ENCODE assay signal across 22 mouse cellular contexts in the genomic region with DNA sequence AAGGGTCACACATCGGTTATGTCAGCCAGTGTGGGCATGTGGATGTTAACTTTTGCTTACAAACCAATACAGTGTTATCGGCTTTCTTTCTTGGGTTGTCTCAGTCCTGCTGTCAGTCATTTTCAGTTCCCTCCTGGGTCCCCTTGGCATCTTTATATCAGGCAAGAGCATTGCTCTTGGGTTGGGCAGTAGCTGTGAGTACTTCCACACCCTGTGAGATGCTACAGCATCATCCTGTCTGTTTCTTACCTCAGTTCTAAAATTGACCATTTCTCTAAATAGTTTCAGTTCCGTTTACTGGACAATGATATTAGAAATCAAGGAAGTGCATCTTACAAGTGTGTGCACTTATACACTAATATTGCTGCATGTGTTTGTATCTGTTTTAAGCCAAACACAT.
DNase-seq lines count a peak whose midpoint lies in the region; ATAC-seq and TF ChIP-seq lines count a peak whose summit lies in the region.
"Had no signal": no experiment of that assay in that cellular context is flagged by ENCODE, and none has a peak within 500 bp of the region (broad histone marks: within the 10 kb centered on the region; RNA-seq: fewer than 3 reads in every experiment).

No protein-coding gene starts in this region.

- H3K9me3 ChIP-seq in forebrain, embryonic 14.5 days (replicated peaks; ENCODE audit: control insufficient read depth, low read length), result no peaks in the 10 kb centered on the region
- H3K9me3 ChIP-seq: embryonic facial prominence, embryonic 15.5 days; heart, embryonic 12.5 days; neural tube, embryonic 15.5 days had no signal

- peak overlapping the region; percentile 7 for H3ac ChIP-seq in C2C12 (ENCODE audit: control insufficient read depth, insufficient read length, low read depth)

- H3K4me3 ChIP-seq in C2C12 (ENCODE audit: insufficient read depth, poor library complexity, severe bottlenecking), result no peak overlapping the region
- H3K4me3 ChIP-seq in forebrain, embryonic 14.5 days (ENCODE audit: low read depth, low read length), result no peak overlapping the region
- H3K4me3 ChIP-seq: embryonic facial prominence, embryonic 15.5 days; heart, embryonic 12.5 days; neural tube, embryonic 15.5 days had no signal

- 93% methylated on average over 3 of the region's 3 CpGs for WGBS in forebrain, embryonic 14.5 days

- no peaks in the 10 kb centered on the region for H3K4me1 ChIP-seq in forebrain, embryonic 14.5 days (ENCODE audit: control insufficient read depth, insufficient read depth, low read length)
- H3K4me1 ChIP-seq: heart, embryonic 12.5 days had no signal

- H3K27ac ChIP-seq in forebrain, embryonic 14.5 days (ENCODE audit: low read depth, low read length), result no peak overlapping the region
- H3K27ac ChIP-seq: embryonic facial prominence, embryonic 15.5 days; macrophage; neural tube, embryonic 15.5 days had no signal

- H3K36me3 ChIP-seq in C2C12 (ENCODE audit: control insufficient read depth, insufficient read depth), result no peaks in the 10 kb centered on the region
- H3K36me3 ChIP-seq in forebrain, embryonic 14.5 days (ENCODE audit: control insufficient read depth, insufficient read depth, low read length), result no peaks in the 10 kb centered on the region
- H3K36me3 ChIP-seq: embryonic facial prominence, embryonic 15.5 days; heart, embryonic 12.5 days; neural tube, embryonic 15.5 days had no signal

- no peak for TF ChIP-seq CTCF in C2C12 (IDR thresholded peaks at IDR 0.05; ENCODE audit: control insufficient read depth, insufficient read depth, insufficient read length)

- H3K79me3 ChIP-seq in C2C12 (ENCODE audit: low read depth), result no peaks in the 10 kb centered on the region

- no peak overlapping the region for H3K9ac ChIP-seq in forebrain, embryonic 14.5 days (ENCODE audit: low read length)
- H3K9ac ChIP-seq: embryonic facial prominence, embryonic 15.5 days; heart, embryonic 12.5 days; neural tube, embryonic 15.5 days had no signal

- intact Hi-C loops in heart, postnatal 14 days (cut with DNase I), result no loop called here

- no peak overlapping the region for H3K4me2 ChIP-seq in forebrain, embryonic 14.5 days (ENCODE audit: low read length)
- H3K4me2 ChIP-seq: embryonic facial prominence, embryonic 15.5 days; heart, embryonic 12.5 days; midbrain, embryonic 11.5 days; neural tube, embryonic 15.5 days had no signal

- ATAC-seq in common myeloid progenitor, adult 5-6 weeks (replicated peaks; ENCODE audit: low read depth, poor library complexity, severe bottlenecking), result 0 out of 2 replicates have a peak, but pooled peaks have one; percentile 25
- peak; percentile 96 for ATAC-seq in monocyte, adult 5-6 weeks (replicated peaks; ENCODE audit: insufficient number of reproducible peaks, low FRiP score, low TSS enrichment, poor library complexity, severe bottlenecking)
- no peak for ATAC-seq in forebrain, embryonic 14.5 days
- ATAC-seq: lung, postnatal 0 days had no signal

- DNase-seq in heart, adult 11 months, result peak; percentile 79
- DNase-seq in heart, postnatal 14 days, result no peak
- no peak for DNase-seq in forebrain, embryonic 14.5 days (ENCODE audit: low spot score)
- DNase-seq in frontal cortex, postnatal 25 days (ENCODE audit: low spot score in 2 of 2), result no peak
- DNase-seq: cerebellum, adult 9-10 months; gastrocnemius, postnatal 10 days; heart, adult 18-20 months; heart, postnatal 10 days; kidney, adult 18-20 months; layer of hippocampus, adult 9-11 months; left cerebral cortex, postnatal 4 days; thymus, adult 18-20 months; thymus, postnatal 4 days had no signal

- no peaks in the 10 kb centered on the region for H3K79me2 ChIP-seq in C2C12 (ENCODE audit: control insufficient read depth, insufficient read depth)

- H3K27me3 ChIP-seq in C2C12 (ENCODE audit: control insufficient read depth, insufficient read depth, insufficient read length), result no peaks in the 10 kb centered on the region
- no peaks in the 10 kb centered on the region for H3K27me3 ChIP-seq in forebrain, embryonic 14.5 days (replicated peaks; ENCODE audit: control insufficient read depth, insufficient read depth, low read length)
- H3K27me3 ChIP-seq: embryonic facial prominence, embryonic 15.5 days; heart, embryonic 12.5 days; neural tube, embryonic 15.5 days had no signal

TF ChIP-seq in C2C12, 6 proteins besides CTCF, POLR2A, EP300 and RAD21:
- TF ChIP-seq CEBPB (IDR thresholded peaks at IDR 0.05; ENCODE audit: low read depth) (no peak), MAX (IDR thresholded peaks at IDR 0.05) (no peak), USF1 (IDR thresholded peaks at IDR 0.05; ENCODE audit: low read depth) (no peak)
